Mouse (Mus musculus) midbrain, embryonic 13.5 days (tissue): Measurements from ENCODE around the gene Rap1gap2. TPM values are rescaled to one million over a fixed set of nuclear protein-coding genes. Genes with fewer than 3 reads are reported as not detected.

Source experiments
- ATAC-seq: fragments of 200-750 bp; cut with Nextera tagmentation; 2 replicates; pipeline ENCODE4 v1.8.0; 2017; ENCODE audit warnings: mild to moderate bottlenecking, moderate TSS enrichment, moderate library complexity
- H3K27ac ChIP-seq: fragments of 300-500 bp; sonication (generic); 2 replicates; pipeline ENCODE4 v1.5.1; 2015; ENCODE audit warnings: inconsistent platforms, mild to moderate bottlenecking, moderate library complexity
- H3K27me3 ChIP-seq: fragments of 300-500 bp; sonication (generic); 2 replicates; pipeline ENCODE4 v1.6.1; 2015; ENCODE audit warnings: mild to moderate bottlenecking, inconsistent platforms
- H3K36me3 ChIP-seq: fragments of 300-500 bp; sonication (generic); 2 replicates; pipeline ENCODE4 v1.6.1; 2015; ENCODE audit warnings: mild to moderate bottlenecking, inconsistent platforms
- H3K4me1 ChIP-seq: fragments of 300-500 bp; sonication (generic); replicated peaks from 2 replicates; pipeline ENCODE4 v1.6.1; 2015; ENCODE audit warnings: inconsistent platforms
- H3K4me2 ChIP-seq: fragments of 300-500 bp; sonication (generic); replicated peaks from 2 replicates; pipeline ENCODE4 v1.6.1; 2015; ENCODE audit warnings: moderate library complexity, mild to moderate bottlenecking, inconsistent platforms
- H3K4me3 ChIP-seq: fragments of 300-500 bp; sonication (generic); replicated peaks from 2 replicates; pipeline ENCODE4 v1.5.1; 2015; ENCODE audit warnings: mild to moderate bottlenecking, inconsistent platforms
- H3K9ac ChIP-seq: fragments of 300-500 bp; sonication (generic); replicated peaks from 2 replicates; pipeline ENCODE4 v1.6.1; 2015; ENCODE audit warnings: mild to moderate bottlenecking, inconsistent platforms
- H3K9me3 ChIP-seq: fragments of 300-500 bp; sonication (generic); 2 replicates; pipeline ENCODE4 v1.6.1; 2016; ENCODE audit warnings: mild to moderate bottlenecking, inconsistent platforms
- WGBS: fragments of 180-500 bp; shearing (Covaris S2); methylation state at CpG from one replicate; pipeline ENCODE4 v1.1.7; 2015; 5-methylcytosine and 5-hydroxymethylcytosine counted together
- polyA plus RNA-seq: library from polyadenylated mRNA; unstranded; fragments of >200 nt; fragmentation: Nextera tagmentation; extraction: Ambion mirVana; gene quantifications from 2 replicates; pipeline ENCODE4 v1.2.1, GENCODE M21; 2015

Gene Rap1gap2
- polyA plus RNA-seq, 1 experiment from 2014 or later: 7.3 TPM

GRCm38 (mm10) chr11:74548781-74549382 is 61.8 kb downstream of the Rap1gap2 start:
- H3K4me1 ChIP-seq: peaks cover 25% of the 10 kb centered on the region
- no peak overlapping the region for H3K9ac ChIP-seq
- H3K27me3 ChIP-seq: no peaks in the 10 kb centered on the region
- H3K4me2 ChIP-seq: no peak overlapping the region
- no peaks in the 10 kb centered on the region for H3K9me3 ChIP-seq
- H3K4me3 ChIP-seq: no peak overlapping the region
- 0 out of 2 replicates have a peak, but pooled peaks have one; percentile 35 for ATAC-seq
- no peaks in the 10 kb centered on the region for H3K36me3 ChIP-seq
- 9% methylated on average over 7 of the region's 7 CpGs for WGBS
- H3K27ac ChIP-seq: peak overlapping the region; percentile 35; the same call in 1 of the 2 replicates

GRCm38 (mm10) chr11:74546933-74547694 is 63.6 kb downstream of the Rap1gap2 start:
- peak; percentile 83 for ATAC-seq
- 5% methylated on average over 16 of the region's 16 CpGs for WGBS
- H3K9ac ChIP-seq: 0 out of 2 replicates have a peak overlapping the region, but pooled peaks have one; percentile 49

GRCm38 (mm10) chr11:74546165-74546564 is 64.5 kb downstream of the Rap1gap2 start:
- H3K4me3 ChIP-seq: no peak overlapping the region
- H3K4me2 ChIP-seq: no peak overlapping the region
- H3K9me3 ChIP-seq: no peaks in the 10 kb centered on the region
- H3K36me3 ChIP-seq: no peaks in the 10 kb centered on the region
- H3K27me3 ChIP-seq: no peaks in the 10 kb centered on the region
- no peak overlapping the region for H3K27ac ChIP-seq
- ATAC-seq: 0 out of 2 replicates have a peak, but pooled peaks have one; percentile 9
- H3K9ac ChIP-seq: no peak overlapping the region
- 39% methylated on average over 4 of the region's 4 CpGs for WGBS
- H3K4me1 ChIP-seq: peaks cover 25% of the 10 kb centered on the region

More at GRCm38 (mm10) chr11:74546933-74547694, 63.6 kb downstream of the Rap1gap2 start:
- Histone ChIP-seq H3K9me3 (no peaks in the 10 kb centered on the region), H3K4me1 (peaks cover 25% of the 10 kb centered on the region), H3K4me2 (peak overlapping the region; percentile 54), H3K36me3 (no peaks in the 10 kb centered on the region), H3K27ac (peak overlapping the region; percentile 73; the same call in 1 of the 2 replicates), H3K27me3 (no peaks in the 10 kb centered on the region), H3K4me3 (peak overlapping the region; percentile 31)

- Histone ChIP-seq H3K4me1 (peaks cover 25% of the 10 kb centered on the region), H3K4me2 (no peak overlapping the region), H3K36me3 (no peaks in the 10 kb centered on the region), H3K9ac (no peak overlapping the region), H3K27me3 (no peaks in the 10 kb centered on the region), H3K9me3 (no peaks in the 10 kb centered on the region), H3K27ac (no peak overlapping the region), H3K4me3 (no peak overlapping the region)
- WGBS: 93% methylated on average over 2 of the region's 2 CpGs
- no peak for ATAC-seq
Measured at GRCm38 (mm10) chr11:74545560-74545959, 65.2 kb downstream of the Rap1gap2 start.

- WGBS: 90% methylated on average over 4 of the region's 4 CpGs
- Histone ChIP-seq H3K27me3 (no peaks in the 10 kb centered on the region), H3K27ac (no peak overlapping the region), H3K4me3 (no peak overlapping the region), H3K4me1 (peaks cover 10% of the 10 kb centered on the region), H3K9me3 (no peaks in the 10 kb centered on the region), H3K4me2 (no peak overlapping the region), H3K9ac (no peak overlapping the region), H3K36me3 (no peaks in the 10 kb centered on the region)
- no peak for ATAC-seq
Measured at GRCm38 (mm10) chr11:74537352-74537751, 73.4 kb downstream of the Rap1gap2 start.

- peaks cover 16% of the 10 kb centered on the region for H3K4me1 ChIP-seq
- no peak overlapping the region for H3K4me3 ChIP-seq
- H3K9me3 ChIP-seq: no peaks in the 10 kb centered on the region
- no peak overlapping the region for H3K4me2 ChIP-seq
- no peak overlapping the region for H3K27ac ChIP-seq
- 0 out of 2 replicates have a peak, but pooled peaks have one; percentile 34 for ATAC-seq
- H3K36me3 ChIP-seq: no peaks in the 10 kb centered on the region
- 31% methylated on average over 14 of the region's 14 CpGs for WGBS
- no peak overlapping the region for H3K9ac ChIP-seq
- H3K27me3 ChIP-seq: 0 out of 2 replicates have a peak, but pooled peaks cover under 1% of the 10 kb centered on the region
Measured at GRCm38 (mm10) chr11:74536140-74536842, 74.4 kb downstream of the Rap1gap2 start.

- 0 out of 2 replicates have a peak, but pooled peaks cover 3% of the 10 kb centered on the region for H3K27me3 ChIP-seq
- H3K4me1 ChIP-seq: peaks cover 21% of the 10 kb centered on the region
Measured at GRCm38 (mm10) chr11:74534380-74534779, 76.3 kb downstream of the Rap1gap2 start.

GRCm38 (mm10) chr11:74533050-74533449 is 77.7 kb downstream of the Rap1gap2 start:
- ATAC-seq: no peak
- Histone ChIP-seq H3K36me3 (no peaks in the 10 kb centered on the region), H3K27me3 (0 out of 2 replicates have a peak, but pooled peaks cover 3% of the 10 kb centered on the region), H3K4me1 (peaks cover 21% of the 10 kb centered on the region), H3K4me3 (no peak overlapping the region), H3K27ac (no peak overlapping the region), H3K9me3 (no peaks in the 10 kb centered on the region), H3K4me2 (no peak overlapping the region), H3K9ac (no peak overlapping the region)
- WGBS: 92% methylated on average over 2 of the region's 2 CpGs

More at GRCm38 (mm10) chr11:74534380-74534779, 76.3 kb downstream of the Rap1gap2 start:
- Histone ChIP-seq H3K9ac (no peak overlapping the region), H3K4me3 (no peak overlapping the region), H3K36me3 (no peaks in the 10 kb centered on the region), H3K4me2 (no peak overlapping the region), H3K27ac (no peak overlapping the region), H3K9me3 (no peaks in the 10 kb centered on the region)
- 93% methylated on average over 7 of the region's 7 CpGs for WGBS
- no peak for ATAC-seq

GRCm38 (mm10) chr11:74532401-74532800 is 78.3 kb downstream of the Rap1gap2 start:
- WGBS: 70% methylated on average over 4 of the region's 4 CpGs
- H3K4me1 ChIP-seq: peaks cover 21% of the 10 kb centered on the region
- H3K27me3 ChIP-seq: 0 out of 2 replicates have a peak, but pooled peaks cover 3% of the 10 kb centered on the region
- no peak overlapping the region for H3K4me3 ChIP-seq
- no peak overlapping the region for H3K4me2 ChIP-seq
- H3K27ac ChIP-seq: no peak overlapping the region
- H3K36me3 ChIP-seq: no peaks in the 10 kb centered on the region
- no peaks in the 10 kb centered on the region for H3K9me3 ChIP-seq
- no peak for ATAC-seq
- H3K9ac ChIP-seq: no peak overlapping the region

GRCm38 (mm10) chr11:74531725-74532124 is 79.0 kb downstream of the Rap1gap2 start:
- H3K9me3 ChIP-seq: no peaks in the 10 kb centered on the region
- 0 out of 2 replicates have a peak, but pooled peaks have one; percentile 5 for ATAC-seq
- H3K4me2 ChIP-seq: no peak overlapping the region
- H3K4me1 ChIP-seq: peaks cover 25% of the 10 kb centered on the region
- H3K27ac ChIP-seq: no peak overlapping the region
- 29% methylated on average over 3 of the region's 3 CpGs for WGBS
- no peaks in the 10 kb centered on the region for H3K36me3 ChIP-seq
- no peak overlapping the region for H3K4me3 ChIP-seq
- H3K9ac ChIP-seq: no peak overlapping the region
- H3K27me3 ChIP-seq: peaks cover 8% of the 10 kb centered on the region; the same call in 1 of the 2 replicates

- Histone ChIP-seq H3K27me3 (peaks cover 20% of the 10 kb centered on the region), H3K9ac (no peak overlapping the region), H3K4me1 (peaks cover 19% of the 10 kb centered on the region), H3K4me2 (no peak overlapping the region), H3K4me3 (no peak overlapping the region), H3K27ac (no peak overlapping the region), H3K36me3 (no peaks in the 10 kb centered on the region), H3K9me3 (no peaks in the 10 kb centered on the region)
- WGBS: 53% methylated on average over 4 of the region's 4 CpGs
- ATAC-seq: no peak
Measured at GRCm38 (mm10) chr11:74529803-74530202, 80.9 kb downstream of the Rap1gap2 start.
